Mouse (Mus musculus): ENCODE results near the gene Apoh.

The Apoh gene

GRCm38 (mm10) chr11:108342781-108343768, at the start of gene Apoh:
TSS of gene Apoh (plus strand) at chr11:108343354.
- no peak for DNase-seq (ENCODE audit: low read depth, low spot score)

GRCm38 (mm10) chr11:108293843-108294242, 49.3 kb upstream of the Apoh start:
- DNase-seq (ENCODE audit: low read depth, low spot score) = no peak

GRCm38 (mm10) chr11:108294305-108294813, 48.8 kb upstream of the Apoh start:
- no peak for DNase-seq (ENCODE audit: low read depth, low spot score)

GRCm38 (mm10) chr11:108295373-108295772, 47.8 kb upstream of the Apoh start:
- no peak for DNase-seq (ENCODE audit: low read depth, low spot score)

- peak; percentile 77 for DNase-seq (ENCODE audit: low read depth, low spot score)
Observed at GRCm38 (mm10) chr11:108297956-108298355, 45.2 kb upstream of the Apoh start.

- DNase-seq (ENCODE audit: low read depth, low spot score) = no peak
Observed at GRCm38 (mm10) chr11:108299913-108300312, 43.2 kb upstream of the Apoh start.

GRCm38 (mm10) chr11:108300443-108300842, 42.7 kb upstream of the Apoh start:
- no peak for DNase-seq (ENCODE audit: low read depth, low spot score)

- DNase-seq (ENCODE audit: low read depth, low spot score) = no peak
Observed at GRCm38 (mm10) chr11:108301036-108301435, 42.1 kb upstream of the Apoh start.

GRCm38 (mm10) chr11:108301796-108302490, 41.2 kb upstream of the Apoh start:
- no peak for DNase-seq (ENCODE audit: low read depth, low spot score)

GRCm38 (mm10) chr11:108303787-108304186, 39.4 kb upstream of the Apoh start:
- DNase-seq (ENCODE audit: low read depth, low spot score) = no peak

GRCm38 (mm10) chr11:108307258-108307657, 35.9 kb upstream of the Apoh start:
- DNase-seq (ENCODE audit: low read depth, low spot score) = no peak

GRCm38 (mm10) chr11:108308253-108308652, 34.9 kb upstream of the Apoh start:
- no peak for DNase-seq (ENCODE audit: low read depth, low spot score)

- DNase-seq (ENCODE audit: low read depth, low spot score) = no peak
Observed at GRCm38 (mm10) chr11:108309791-108310190, 33.4 kb upstream of the Apoh start.

GRCm38 (mm10) chr11:108311912-108312311, 31.2 kb upstream of the Apoh start:
- no peak for DNase-seq (ENCODE audit: low read depth, low spot score)

- DNase-seq (ENCODE audit: low read depth, low spot score) = no peak
Observed at GRCm38 (mm10) chr11:108312516-108312915, 30.6 kb upstream of the Apoh start.

GRCm38 (mm10) chr11:108315736-108316135, 27.4 kb upstream of the Apoh start:
- DNase-seq (ENCODE audit: low read depth, low spot score) = no peak

GRCm38 (mm10) chr11:108317878-108318277, 25.3 kb upstream of the Apoh start:
- no peak for DNase-seq (ENCODE audit: low read depth, low spot score)

- DNase-seq (ENCODE audit: low read depth, low spot score) = no peak
Observed at GRCm38 (mm10) chr11:108319162-108319561, 24.0 kb upstream of the Apoh start.

GRCm38 (mm10) chr11:108320561-108320960, 22.6 kb upstream of the Apoh start:
- DNase-seq (ENCODE audit: low read depth, low spot score) = no peak

GRCm38 (mm10) chr11:108322156-108322555, 21.0 kb upstream of the Apoh start:
- no peak for DNase-seq (ENCODE audit: low read depth, low spot score)

- no peak for DNase-seq (ENCODE audit: low read depth, low spot score)
Observed at GRCm38 (mm10) chr11:108325943-108326342, 17.2 kb upstream of the Apoh start.

GRCm38 (mm10) chr11:108330818-108331217, 12.3 kb upstream of the Apoh start:
- DNase-seq (ENCODE audit: low read depth, low spot score) = no peak
